Mouse (Mus musculus) MN1 (cell line): ENCODE results near the gene Trex1.

Source experiments
- DNase-seq: peaks from one replicate; pipeline ENCODE4 v3.0.0-alpha.2; 2016; ENCODE audit warnings: low spot score

Gene Trex1

GRCm38 (mm10) chr9:109051651-109052489, 7.7 kb downstream of the Trex1 start:
- no peak for DNase-seq

- DNase-seq, result no peak
Measured at GRCm38 (mm10) chr9:109051011-109051501, 8.5 kb downstream of the Trex1 start.

- no peak for DNase-seq
Measured at GRCm38 (mm10) chr9:109050674-109050997, 8.9 kb downstream of the Trex1 start.

- no peak for DNase-seq
Measured at GRCm38 (mm10) chr9:109049996-109050673, 9.4 kb downstream of the Trex1 start.

- no peak for DNase-seq
Measured at GRCm38 (mm10) chr9:109049316-109049715, 10.2 kb downstream of the Trex1 start.

- peak; percentile 57 for DNase-seq
Measured at GRCm38 (mm10) chr9:109046306-109046705, 13.2 kb downstream of the Trex1 start.

- no peak for DNase-seq
Measured at GRCm38 (mm10) chr9:109041351-109041750, 18.2 kb downstream of the Trex1 start.

- no peak for DNase-seq
Measured at GRCm38 (mm10) chr9:109040906-109041305, 18.6 kb downstream of the Trex1 start.

GRCm38 (mm10) chr9:109040216-109040615, 19.3 kb downstream of the Trex1 start:
- no peak for DNase-seq

- DNase-seq, result no peak
Measured at GRCm38 (mm10) chr9:109039681-109040080, 19.9 kb downstream of the Trex1 start.

- DNase-seq, result peak; percentile 35
Measured at GRCm38 (mm10) chr9:109038901-109039364, 20.6 kb downstream of the Trex1 start.

GRCm38 (mm10) chr9:109038086-109038895, 21.2 kb downstream of the Trex1 start, which contains the start of gene Shisa5:
Shisa5 (plus strand) TSS chr9:109038565.
- peak; percentile 75 for DNase-seq

- DNase-seq, result no peak
Measured at GRCm38 (mm10) chr9:109032435-109032834, 27.1 kb downstream of the Trex1 start.

- DNase-seq, result no peak
Measured at GRCm38 (mm10) chr9:109031686-109032085, 27.8 kb downstream of the Trex1 start.

GRCm38 (mm10) chr9:109031001-109031400, 28.5 kb downstream of the Trex1 start:
- no peak for DNase-seq

- no peak for DNase-seq
Measured at GRCm38 (mm10) chr9:109030312-109030711, 29.2 kb downstream of the Trex1 start.

GRCm38 (mm10) chr9:109028919-109029318, 30.6 kb downstream of the Trex1 start:
- no peak for DNase-seq

GRCm38 (mm10) chr9:109028421-109028820, 31.1 kb downstream of the Trex1 start:
- no peak for DNase-seq

- no peak for DNase-seq
Measured at GRCm38 (mm10) chr9:109027521-109027920, 32.0 kb downstream of the Trex1 start.

GRCm38 (mm10) chr9:109022866-109023685, 36.5 kb downstream of the Trex1 start:
- DNase-seq, result no peak

GRCm38 (mm10) chr9:109021428-109021827, 38.1 kb downstream of the Trex1 start:
- no peak for DNase-seq
